Mouse (Mus musculus) embryonic facial prominence, embryonic 15.5 days (tissue): ENCODE results near the gene Slc4a4. TPM values are rescaled to one million over a fixed set of nuclear protein-coding genes. Genes with fewer than 3 reads are reported as not detected.

ENCODE experiments used
- ATAC-seq: fragments of 200-750 bp; cut with Nextera tagmentation; 2 replicates; pipeline ENCODE4 v1.8.0; 2017; ENCODE audit warnings: low read depth, moderate TSS enrichment; ENCODE audit not compliant: insufficient number of reproducible peaks, low FRiP score, low TSS enrichment
- H3K27ac ChIP-seq: fragments of 300-500 bp; sonication (generic); replicated peaks from 2 replicates; pipeline ENCODE4 v1.5.1; 2015; ENCODE audit warnings: mild to moderate bottlenecking, inconsistent platforms
- H3K27me3 ChIP-seq: fragments of 300-500 bp; sonication (generic); 2 replicates; pipeline ENCODE4 v1.6.1; 2015; ENCODE audit warnings: inconsistent platforms
- H3K36me3 ChIP-seq: fragments of 300-500 bp; sonication (generic); 2 replicates; pipeline ENCODE4 v1.6.1; 2015; ENCODE audit warnings: mild to moderate bottlenecking, inconsistent platforms
- H3K4me1 ChIP-seq: fragments of 300-500 bp; sonication (generic); 2 replicates; pipeline ENCODE4 v1.6.1; 2015; ENCODE audit warnings: inconsistent platforms
- H3K4me2 ChIP-seq: fragments of 300-500 bp; sonication (generic); replicated peaks from 2 replicates; pipeline ENCODE4 v1.6.1; 2015; ENCODE audit warnings: mild to moderate bottlenecking, inconsistent platforms
- H3K4me3 ChIP-seq: fragments of 300-500 bp; sonication (generic); replicated peaks from 2 replicates; pipeline ENCODE4 v1.5.1; 2015; ENCODE audit warnings: mild to moderate bottlenecking, inconsistent platforms
- H3K9ac ChIP-seq: fragments of 300-500 bp; sonication (generic); 2 replicates; pipeline ENCODE4 v1.6.1; 2015; ENCODE audit warnings: inconsistent platforms
- H3K9me3 ChIP-seq: fragments of 300-500 bp; sonication (generic); replicated peaks from 2 replicates; pipeline ENCODE4 v1.6.1; 2016; ENCODE audit warnings: inconsistent platforms
- WGBS: fragments of 180-500 bp; shearing (Covaris S2); methylation state at CpG from one replicate; pipeline ENCODE4 v1.1.7; 2015; 5-methylcytosine and 5-hydroxymethylcytosine counted together
- polyA plus RNA-seq: library from polyadenylated mRNA; unstranded; fragments of >200 nt; fragmentation: Nextera tagmentation; extraction: Ambion mirVana; gene quantifications from 2 replicates; pipeline ENCODE4 v1.2.1, GENCODE M21; 2015

Gene Slc4a4
- polyA plus RNA-seq, 1 experiment from 2014 or later: 2.8 TPM

DNA sequence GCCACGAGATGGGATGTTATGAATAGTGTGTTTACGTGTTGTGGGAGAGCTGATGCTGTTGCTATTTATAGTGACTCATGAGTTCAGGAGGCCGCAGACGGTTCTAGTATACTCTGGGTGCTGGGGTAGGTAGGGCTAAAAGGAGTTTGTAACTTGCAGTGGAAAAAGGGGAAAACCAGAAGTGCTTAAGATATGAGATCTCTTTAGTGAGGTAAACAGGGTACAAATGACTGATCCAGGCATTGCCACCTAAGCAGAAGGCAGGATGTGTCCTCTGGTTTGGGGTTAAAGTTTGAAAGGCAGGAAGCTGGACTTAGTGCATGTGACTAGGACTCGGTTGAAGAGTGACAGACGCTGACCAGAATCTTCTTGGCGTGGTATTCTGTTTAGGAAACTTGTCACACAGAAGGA is 74.7 kb downstream of the Slc4a4 start:
- WGBS: 75% methylated on average over 7 of the region's 7 CpGs
- H3K27ac ChIP-seq: no peak overlapping the region
- ATAC-seq: no peak
- H3K27me3 ChIP-seq: no peaks in the 10 kb centered on the region
- no peaks in the 10 kb centered on the region; the same call in 1 of the 2 replicates for H3K4me1 ChIP-seq
- no peaks in the 10 kb centered on the region for H3K36me3 ChIP-seq
- H3K4me2 ChIP-seq: no peak overlapping the region
- no peak overlapping the region for H3K4me3 ChIP-seq
- H3K9ac ChIP-seq: no peak overlapping the region
- H3K9me3 ChIP-seq: no peaks in the 10 kb centered on the region

DNA sequence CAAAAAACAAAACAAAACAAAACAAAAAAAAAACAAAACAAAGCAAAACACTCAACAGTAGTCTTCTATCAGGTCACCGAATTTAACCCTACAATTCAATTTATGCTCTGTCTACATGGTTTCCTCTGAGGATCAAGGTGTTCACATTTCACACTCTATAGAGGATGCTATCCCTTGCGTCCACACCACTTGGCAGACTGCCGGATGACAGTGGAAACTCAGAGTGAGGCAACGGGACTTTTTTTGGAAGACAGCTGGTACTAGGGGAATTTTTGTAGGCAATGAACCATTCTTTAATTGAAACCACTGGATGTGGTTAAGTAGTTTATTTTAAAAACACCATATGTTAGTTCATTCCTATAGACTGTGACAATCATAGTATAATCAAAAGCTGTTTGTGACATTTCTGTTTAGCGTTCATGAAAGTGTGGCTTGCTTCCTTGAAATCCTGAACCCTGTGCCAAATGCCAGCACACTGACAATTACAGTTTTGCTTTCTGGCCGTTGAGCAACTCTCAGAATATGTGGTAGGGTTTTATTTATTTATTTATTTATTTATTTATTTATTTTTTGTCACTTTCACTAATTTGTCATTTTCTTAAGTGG is 78.2 kb downstream of the Slc4a4 start:
- no peak overlapping the region for H3K27ac ChIP-seq

GRCm38 (mm10) chr5:88966507-88966906 is 79.9 kb downstream of the Slc4a4 start:
- 88% methylated on average over 4 of the region's 4 CpGs for WGBS
- H3K27me3 ChIP-seq: no peaks in the 10 kb centered on the region
- no peak for ATAC-seq
- no peak overlapping the region for H3K27ac ChIP-seq
- H3K9ac ChIP-seq: no peak overlapping the region
- H3K9me3 ChIP-seq: no peaks in the 10 kb centered on the region
- H3K4me2 ChIP-seq: no peak overlapping the region
- no peaks in the 10 kb centered on the region; the same call in 1 of the 2 replicates for H3K4me1 ChIP-seq
- no peaks in the 10 kb centered on the region for H3K36me3 ChIP-seq
- no peak overlapping the region for H3K4me3 ChIP-seq

More for the DNA sequence above, 78.2 kb downstream of the Slc4a4 start:
- Histone ChIP-seq H3K9me3 (no peaks in the 10 kb centered on the region), H3K4me1 (no peaks in the 10 kb centered on the region; the same call in 1 of the 2 replicates), H3K4me2 (no peak overlapping the region), H3K4me3 (no peak overlapping the region), H3K9ac (no peak overlapping the region), H3K27me3 (no peaks in the 10 kb centered on the region), H3K36me3 (no peaks in the 10 kb centered on the region)
- ATAC-seq: 0 out of 2 replicates have a peak, but pooled peaks have one; percentile 60
- WGBS: 39% methylated on average over 6 of the region's 6 CpGs

DNA sequence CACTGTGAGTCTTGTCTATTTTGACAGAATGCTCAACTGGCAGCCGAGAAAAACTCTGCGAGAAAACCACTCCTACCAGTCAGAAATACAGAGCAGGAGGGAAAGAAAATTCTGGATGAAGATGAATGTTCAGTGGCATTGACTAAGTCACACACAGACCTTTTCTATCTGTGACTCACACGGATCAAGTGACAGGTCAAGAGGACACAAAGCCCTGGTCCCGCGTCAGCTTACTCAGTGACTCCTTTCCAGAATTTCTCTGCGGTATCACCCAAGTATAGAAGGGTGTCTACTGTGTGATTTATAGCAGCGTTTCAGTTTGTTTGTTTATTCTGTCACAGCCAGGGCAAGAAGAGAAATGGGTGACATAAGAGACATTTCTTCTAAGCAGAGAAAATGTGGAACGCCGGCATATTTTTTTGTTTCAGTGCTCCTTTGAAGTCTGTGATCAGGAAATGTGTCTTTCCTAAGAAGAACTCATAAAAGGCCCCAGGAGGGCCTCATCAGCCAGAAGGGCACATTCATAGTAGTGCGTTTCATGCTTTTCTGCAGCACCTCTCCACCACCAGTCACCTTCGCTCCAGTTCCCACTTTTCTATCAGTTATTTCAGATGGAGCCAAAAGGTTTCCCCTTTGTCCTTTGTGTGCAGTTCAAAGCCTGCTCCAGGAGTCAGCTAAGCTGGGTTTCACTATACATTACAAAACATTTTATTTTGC is 82.5 kb downstream of the Slc4a4 start:
- Histone ChIP-seq H3K36me3 (no peaks in the 10 kb centered on the region), H3K4me2 (no peak overlapping the region), H3K27ac (no peak overlapping the region), H3K9me3 (no peaks in the 10 kb centered on the region), H3K4me1 (no peaks in the 10 kb centered on the region; the same call in 1 of the 2 replicates), H3K4me3 (no peak overlapping the region), H3K9ac (no peak overlapping the region), H3K27me3 (no peaks in the 10 kb centered on the region)
- WGBS: 53% methylated on average over 11 of the region's 11 CpGs
- no peak for ATAC-seq

GRCm38 (mm10) chr5:88971554-88971953 is 84.9 kb downstream of the Slc4a4 start:
- Histone ChIP-seq H3K4me1 (no peaks in the 10 kb centered on the region), H3K4me2 (no peak overlapping the region), H3K27me3 (no peaks in the 10 kb centered on the region), H3K27ac (no peak overlapping the region), H3K36me3 (no peaks in the 10 kb centered on the region), H3K4me3 (no peak overlapping the region), H3K9ac (no peak overlapping the region), H3K9me3 (no peaks in the 10 kb centered on the region)
- ATAC-seq: no peak

- no peak overlapping the region for H3K9ac ChIP-seq
- 81% methylated on average over 7 of the region's 7 CpGs for WGBS
- ATAC-seq: no peak
These were observed 85.7 kb downstream of the Slc4a4 start for GRCm38 (mm10) chr5:88972277-88972676.

GRCm38 (mm10) chr5:88973130-88973529 is 86.5 kb downstream of the Slc4a4 start:
- ATAC-seq: no peak

More at GRCm38 (mm10) chr5:88972277-88972676, 85.7 kb downstream of the Slc4a4 start:
- no peaks in the 10 kb centered on the region for H3K27me3 ChIP-seq
- H3K4me1 ChIP-seq: no peaks in the 10 kb centered on the region
- no peak overlapping the region for H3K4me3 ChIP-seq
- no peak overlapping the region for H3K27ac ChIP-seq
- no peaks in the 10 kb centered on the region for H3K36me3 ChIP-seq
- H3K4me2 ChIP-seq: no peak overlapping the region
- H3K9me3 ChIP-seq: no peaks in the 10 kb centered on the region

DNA sequence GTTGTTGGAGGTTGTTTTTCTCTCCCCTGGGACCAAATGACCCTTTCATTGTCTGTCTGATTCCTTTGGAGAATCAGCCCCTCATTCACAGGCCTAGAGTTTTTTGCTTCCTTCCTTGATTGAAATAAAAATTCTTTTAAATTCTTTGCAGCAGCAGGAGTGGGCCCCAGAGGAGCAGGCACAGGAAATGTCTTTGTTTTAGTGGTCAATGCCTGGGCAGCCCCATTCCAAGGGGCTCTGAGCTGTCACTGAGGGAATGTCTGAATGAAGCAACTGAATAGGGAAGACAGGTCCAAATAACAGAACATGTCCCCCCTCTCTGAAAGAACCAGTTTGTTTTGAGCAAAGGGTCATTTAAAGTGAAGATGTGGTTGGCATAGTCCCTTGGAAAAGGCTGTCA is 89.1 kb downstream of the Slc4a4 start:
- Histone ChIP-seq H3K4me2 (no peak overlapping the region), H3K27me3 (no peaks in the 10 kb centered on the region), H3K27ac (no peak overlapping the region), H3K36me3 (no peaks in the 10 kb centered on the region), H3K9me3 (no peaks in the 10 kb centered on the region), H3K4me1 (no peaks in the 10 kb centered on the region), H3K9ac (no peak overlapping the region), H3K4me3 (no peak overlapping the region)
- ATAC-seq: no peak

More at GRCm38 (mm10) chr5:88973130-88973529, 86.5 kb downstream of the Slc4a4 start:
- 82% methylated on average over 1 of the region's 1 CpGs for WGBS
- Histone ChIP-seq H3K4me3 (no peak overlapping the region), H3K9me3 (no peaks in the 10 kb centered on the region), H3K9ac (no peak overlapping the region), H3K36me3 (no peaks in the 10 kb centered on the region), H3K4me2 (no peak overlapping the region), H3K27me3 (no peaks in the 10 kb centered on the region), H3K27ac (no peak overlapping the region), H3K4me1 (no peaks in the 10 kb centered on the region)

GRCm38 (mm10) chr5:88976428-88976827 is 89.8 kb downstream of the Slc4a4 start:
- Histone ChIP-seq H3K27ac (no peak overlapping the region), H3K9ac (no peak overlapping the region), H3K27me3 (no peaks in the 10 kb centered on the region), H3K36me3 (no peaks in the 10 kb centered on the region), H3K4me3 (no peak overlapping the region), H3K9me3 (no peaks in the 10 kb centered on the region), H3K4me1 (no peaks in the 10 kb centered on the region), H3K4me2 (no peak overlapping the region)
- ATAC-seq: no peak
- WGBS: 83% methylated on average over 3 of the region's 3 CpGs

DNA sequence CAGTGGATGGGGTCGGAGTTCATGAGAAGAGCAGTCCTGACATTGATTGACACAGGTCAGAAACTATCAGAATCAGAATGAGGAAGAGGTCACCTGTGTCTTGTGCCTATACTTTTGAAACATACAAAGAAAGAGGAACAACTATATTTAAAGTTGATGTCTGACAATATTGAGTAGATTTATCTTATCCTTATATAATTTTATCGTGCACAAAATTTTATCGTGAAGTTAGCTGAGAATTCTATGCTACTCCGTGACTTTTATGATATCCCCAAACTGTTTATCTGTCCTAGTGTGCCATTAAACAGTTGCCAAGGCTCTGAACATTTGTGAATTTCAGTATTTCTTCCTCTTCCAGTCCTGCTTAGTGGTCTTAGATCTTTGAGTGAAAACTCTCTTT is 94.1 kb downstream of the Slc4a4 start:
- 93% methylated on average over 4 of the region's 4 CpGs for WGBS
- ATAC-seq: no peak
- Histone ChIP-seq H3K9me3 (no peaks in the 10 kb centered on the region), H3K27ac (no peak overlapping the region), H3K9ac (no peak overlapping the region), H3K4me1 (no peaks in the 10 kb centered on the region), H3K4me2 (no peak overlapping the region), H3K27me3 (no peaks in the 10 kb centered on the region), H3K36me3 (no peaks in the 10 kb centered on the region), H3K4me3 (no peak overlapping the region)

DNA sequence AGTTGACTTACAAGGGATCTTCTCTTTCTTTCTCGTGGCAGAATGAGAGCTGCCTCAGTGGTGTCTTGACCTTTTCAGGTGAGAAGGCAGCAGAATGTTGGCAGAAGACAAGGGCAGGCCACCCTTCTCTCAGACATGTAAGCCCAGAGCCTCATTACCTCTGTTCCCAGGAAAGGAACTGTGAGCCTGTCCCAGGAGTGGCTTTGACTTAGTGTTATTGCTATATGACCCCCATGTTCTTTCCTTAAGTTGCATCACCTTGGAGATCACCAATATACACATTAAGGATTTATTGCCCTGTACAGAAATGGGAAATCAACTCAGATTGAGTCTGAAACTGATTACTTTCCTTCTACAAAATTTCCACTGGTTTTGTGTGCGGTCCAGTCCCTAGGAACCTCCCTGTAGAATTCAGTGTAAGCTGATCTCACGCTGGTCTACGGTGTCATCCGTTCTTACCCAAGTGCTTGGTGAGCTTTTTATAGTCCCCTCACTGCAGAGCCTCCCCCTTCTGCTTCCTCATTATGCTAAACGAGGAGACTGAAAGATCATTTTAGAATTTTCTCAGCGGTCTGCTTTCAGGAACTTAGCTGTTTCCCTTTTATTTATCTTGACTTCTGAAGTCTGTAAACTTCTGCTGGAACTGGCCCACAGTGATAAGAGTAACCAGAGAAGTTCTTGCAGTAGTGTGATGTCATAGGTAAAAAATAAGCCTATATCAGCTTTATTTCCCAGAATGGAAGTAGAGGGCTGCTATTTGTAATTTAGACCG is 94.8 kb downstream of the Slc4a4 start:
- WGBS: 57% methylated on average over 8 of the region's 8 CpGs
- H3K4me1 ChIP-seq: no peaks in the 10 kb centered on the region
- H3K27ac ChIP-seq: no peak overlapping the region
- H3K36me3 ChIP-seq: no peaks in the 10 kb centered on the region
- no peak overlapping the region for H3K4me3 ChIP-seq
- H3K9ac ChIP-seq: no peak overlapping the region
- no peak overlapping the region for H3K4me2 ChIP-seq
- no peaks in the 10 kb centered on the region for H3K27me3 ChIP-seq
- H3K9me3 ChIP-seq: no peaks in the 10 kb centered on the region
- no peak for ATAC-seq
